Mouse (Mus musculus): ENCODE measurements around the gene Stk17b.

DNA sequence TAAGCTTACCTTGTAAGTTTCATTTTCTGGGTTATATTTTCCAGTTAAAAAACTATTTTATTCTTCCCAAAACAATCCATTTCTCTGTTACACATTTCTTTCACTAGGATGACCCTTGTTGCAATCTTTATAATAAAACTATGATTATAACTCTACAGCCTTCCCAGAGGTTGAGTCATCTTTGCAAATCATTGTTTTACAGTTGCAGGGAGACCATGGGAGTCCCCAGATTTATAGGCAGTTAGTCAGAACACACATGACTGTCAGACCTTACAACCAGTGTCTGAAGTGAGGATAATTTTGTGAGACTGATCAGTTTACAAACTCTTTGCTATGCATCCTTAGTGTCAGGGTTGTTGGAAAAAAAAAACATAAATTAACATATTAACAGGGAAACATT lies 63.7 kb downstream of the Stk17b start:
- TF ChIP-seq CTCF (conservative IDR thresholded peaks at IDR 0.05; ENCODE audit: low read length) (no peak), NANOG (IDR thresholded peaks at IDR 0.05; ENCODE audit: borderline replicate concordance, low read length) (no peak), POU5F1 (IDR thresholded peaks at IDR 0.05; ENCODE audit: borderline replicate concordance, low read length) (no peak)

Data from E14TG2a.4 (cell line).